In genomic region chr17:67667981-67668380, GRCm38 (mm10) we compare ENCODE assay signal across 9 mouse cellular contexts. TPM values are rescaled to one million over a fixed set of nuclear protein-coding genes. Genes with fewer than 3 reads are reported as not detected.
DNase-seq lines count a peak whose midpoint lies in the region; ATAC-seq and TF ChIP-seq lines count a peak whose summit lies in the region.
"Had no signal": no experiment of that assay in that cellular context is flagged by ENCODE, and none has a peak within 500 bp of the region (broad histone marks: within the 10 kb centered on the region; RNA-seq: fewer than 3 reads in every experiment).

No protein-coding gene starts in this region.

- H3K4me1 ChIP-seq in heart, adult 2 months (ENCODE audit: control insufficient read depth, insufficient read depth, low read length): no peaks in the 10 kb centered on the region
- H3K4me1 ChIP-seq in heart, embryonic 12.5 days (replicated peaks): peaks cover 4% of the 10 kb centered on the region; the same call in 1 of the 2 replicates
- no peaks in the 10 kb centered on the region for H3K4me1 ChIP-seq in forebrain, embryonic 15.5 days
- H3K4me1 ChIP-seq in midbrain, embryonic 11.5 days (ENCODE audit: control insufficient read depth, insufficient read depth, low read length): no peaks in the 10 kb centered on the region
- H3K4me1 ChIP-seq in testis, adult 2 months (ENCODE audit: control insufficient read depth, insufficient read depth, low read length): peaks cover 3% of the 10 kb centered on the region; the same call in 1 of the 2 replicates
- H3K4me1 ChIP-seq: midbrain, embryonic 12.5 days had no signal

- no peaks in the 10 kb centered on the region for H3K9me3 ChIP-seq in heart, embryonic 12.5 days (replicated peaks)
- no peaks in the 10 kb centered on the region for H3K9me3 ChIP-seq in forebrain, embryonic 15.5 days
- no peaks in the 10 kb centered on the region for H3K9me3 ChIP-seq in midbrain, embryonic 11.5 days (ENCODE audit: control insufficient read depth, low read length)
- H3K9me3 ChIP-seq: midbrain, embryonic 12.5 days had no signal

- WGBS in heart, adult 2 months: 11% methylated on average over 3 of the region's 3 CpGs
- 12% methylated on average over 3 of the region's 3 CpGs for WGBS in heart, embryonic 12.5 days
- WGBS in forebrain, embryonic 15.5 days: 13% methylated on average over 3 of the region's 3 CpGs
- 19% methylated on average over 3 of the region's 3 CpGs for WGBS in midbrain, embryonic 11.5 days

- no peaks in the 10 kb centered on the region for H3K36me3 ChIP-seq in heart, adult 2 months (ENCODE audit: control insufficient read depth, insufficient read depth, low read length)
- no peaks in the 10 kb centered on the region for H3K36me3 ChIP-seq in heart, embryonic 12.5 days
- H3K36me3 ChIP-seq in forebrain, embryonic 15.5 days: no peaks in the 10 kb centered on the region
- H3K36me3 ChIP-seq in midbrain, embryonic 11.5 days (ENCODE audit: control insufficient read depth, insufficient read depth, low read length): no peaks in the 10 kb centered on the region
- H3K36me3 ChIP-seq in testis, adult 2 months (ENCODE audit: control insufficient read depth, insufficient read depth, low read length): no peaks in the 10 kb centered on the region
- H3K36me3 ChIP-seq: midbrain, embryonic 12.5 days had no signal

- no peak for ATAC-seq in heart, embryonic 12.5 days (ENCODE audit: insufficient number of reproducible peaks, low FRiP score)
- peak; percentile 55 for ATAC-seq in forebrain, embryonic 15.5 days (replicated peaks)
- peak; percentile 40; the same call in 1 of the 2 replicates for ATAC-seq in midbrain, embryonic 11.5 days (ENCODE audit: low FRiP score)

- no peak overlapping the region for H3K4me3 ChIP-seq in heart, adult 2 months
- H3K4me3 ChIP-seq in heart, embryonic 12.5 days: no peak overlapping the region
- no peak overlapping the region for H3K4me3 ChIP-seq in forebrain, embryonic 15.5 days
- no peak overlapping the region for H3K4me3 ChIP-seq in left cerebral cortex, adult 2 months
- H3K4me3 ChIP-seq in midbrain, embryonic 11.5 days (ENCODE audit: low read depth, low read length): no peak overlapping the region
- H3K4me3 ChIP-seq in testis, adult 2 months (ENCODE audit: control insufficient read depth, low read depth, low read length): no peak overlapping the region
- H3K4me3 ChIP-seq: midbrain, embryonic 12.5 days had no signal

- TF ChIP-seq EP300 in heart, adult 2 months (IDR thresholded peaks at IDR 0.05; ENCODE audit: insufficient read depth, low read depth, low read length): peak; percentile 91

- H3K9ac ChIP-seq in heart, adult 2 months (ENCODE audit: low read depth, low read length): no peak overlapping the region
- H3K9ac ChIP-seq in heart, embryonic 12.5 days: no peak overlapping the region
- H3K9ac ChIP-seq in forebrain, embryonic 15.5 days (replicated peaks): no peak overlapping the region
- no peak overlapping the region for H3K9ac ChIP-seq in midbrain, embryonic 11.5 days (ENCODE audit: low read length)
- H3K9ac ChIP-seq: midbrain, embryonic 12.5 days had no signal

- TF ChIP-seq POLR2A in heart, adult 2 months (IDR thresholded peaks at IDR 0.05; ENCODE audit: insufficient read depth, low read depth, low read length): no peak
- TF ChIP-seq POLR2A in testis, adult 2 months (IDR thresholded peaks at IDR 0.05; ENCODE audit: control insufficient read depth, low read depth, low read length): no peak

- no peak overlapping the region for H3K27ac ChIP-seq in heart, adult 2 months
- H3K27ac ChIP-seq in heart, embryonic 12.5 days (ENCODE audit: poor library complexity, severe bottlenecking): no peak overlapping the region
- no peak overlapping the region for H3K27ac ChIP-seq in forebrain, embryonic 15.5 days (replicated peaks)
- H3K27ac ChIP-seq in left cerebral cortex, adult 2 months: no peak overlapping the region
- no peak overlapping the region for H3K27ac ChIP-seq in midbrain, embryonic 11.5 days (ENCODE audit: low read depth, low read length)
- H3K27ac ChIP-seq in testis, adult 2 months (ENCODE audit: control insufficient read depth, insufficient read depth, low read depth, low read length): no peak overlapping the region
- H3K27ac ChIP-seq: midbrain, embryonic 12.5 days had no signal

- peak; percentile 92 for TF ChIP-seq CTCF in heart, adult 2 months (IDR thresholded peaks at IDR 0.05)
- TF ChIP-seq CTCF in left cerebral cortex, adult 2 months (IDR thresholded peaks at IDR 0.05): peak; percentile 85
- peak; percentile 49; the same call in 1 of the 2 replicates for TF ChIP-seq CTCF in testis, adult 2 months (IDR thresholded peaks at IDR 0.05; ENCODE audit: control insufficient read depth, insufficient read depth, insufficient replicate concordance, low read depth, low read length)

- H3K4me2 ChIP-seq in heart, embryonic 12.5 days: no peak overlapping the region
- no peak overlapping the region for H3K4me2 ChIP-seq in forebrain, embryonic 15.5 days (replicated peaks)
- no peak overlapping the region for H3K4me2 ChIP-seq in midbrain, embryonic 11.5 days
- H3K4me2 ChIP-seq: midbrain, embryonic 12.5 days had no signal

- DNase-seq in heart, adult 2 months: peak; percentile 43 to 66
- peak; percentile 77 to 84 for DNase-seq in adrenal gland, postnatal 36 days
- DNase-seq in induced T-regulatory cell, adult 2 months (ENCODE audit: low read depth): peak; percentile 4
- DNase-seq in left cerebral cortex, adult 2 months (ENCODE audit: extremely low spot score in 1 of 2, low spot score in 2 of 2): peak; percentile 44 to 64
- peak; percentile 96 for DNase-seq in midbrain, embryonic 11.5 days (ENCODE audit: low spot score, missing footprints)

- no peaks in the 10 kb centered on the region for H3K27me3 ChIP-seq in heart, adult 2 months (ENCODE audit: control insufficient read depth, insufficient read depth, low read length)
- H3K27me3 ChIP-seq in heart, embryonic 12.5 days (replicated peaks): no peaks in the 10 kb centered on the region
- H3K27me3 ChIP-seq in forebrain, embryonic 15.5 days: no peaks in the 10 kb centered on the region
- H3K27me3 ChIP-seq in midbrain, embryonic 11.5 days (ENCODE audit: control insufficient read depth, insufficient read depth, low read length): no peaks in the 10 kb centered on the region
- no peaks in the 10 kb centered on the region for H3K27me3 ChIP-seq in testis, adult 2 months (ENCODE audit: control insufficient read depth, insufficient read depth, low read length)
- H3K27me3 ChIP-seq: midbrain, embryonic 12.5 days had no signal

- intact Hi-C loops in heart, adult 2 months (cut with DNase I): loop anchor here (2.0 to 10.0 kb wide), 3 partner anchors 193 to 1089 kb away; partner anchors contain the start of gene Ptprm
- intact Hi-C loops in left cerebral cortex, adult 2 months (cut with DNase I): loop anchor here (1.0 kb wide), 1 partner anchor 1090 kb away; no protein-coding TSS in a partner anchor

- no peaks in the 10 kb centered on the region for H3K79me2 ChIP-seq in heart, adult 2 months (replicated peaks; ENCODE audit: control insufficient read depth, insufficient read depth, low read length)

RNA-seq across cellular contexts. Expression of gene Lama1, which starts 29.1 kb away (rescaled TPM):
- under 1 TPM; 0.64 to 0.86 TPM for total RNA-seq in heart, adult 2 months (2021)
- polyA plus RNA-seq in heart, adult 2 months (2012; rRNA removed): 0.02 and 0.26 TPM in 2 replicates
- 1.3 and 2.0 TPM in 2 replicates for polyA plus RNA-seq in heart, embryonic 12.5 days (2016; fragmentation: Nextera tagmentation; extraction: Ambion mirVana)
- total RNA-seq in adrenal gland, postnatal 36 days (2021): 10 to 100 TPM; 10.1 to 15.7 TPM
- polyA plus RNA-seq in forebrain, embryonic 15.5 days (2015; fragmentation: Nextera tagmentation; extraction: Ambion mirVana): 3.5 and 5.0 TPM in 2 replicates
- 1 to 10 TPM; 4.3 to 5.2 TPM for total RNA-seq in left cerebral cortex, adult 2 months (2021)
- polyA plus RNA-seq in midbrain, embryonic 11.5 days (2014; fragmentation: Nextera tagmentation; extraction: Ambion mirVana): 21.3 and 23.7 TPM in 2 replicates
- 5.1 and 6.1 TPM in 2 replicates for polyA plus RNA-seq in testis, adult 2 months (2012; rRNA removed)

RNA-seq across cellular contexts. Expression of gene Lrrc30, which starts 35.5 kb away (rescaled TPM):
- total RNA-seq in heart, adult 2 months (2021): under 1 TPM; 0.37 to 0.41 TPM
- 0.25 and 0.73 TPM in 2 replicates for polyA plus RNA-seq in heart, adult 2 months (2012; rRNA removed)
- 0.13 TPM in 1 of 2 replicates, not detected in the other for polyA plus RNA-seq in heart, embryonic 12.5 days (2016; fragmentation: Nextera tagmentation; extraction: Ambion mirVana)
- under 1 TPM in 1 of 2 experiments, not detected in 1; 0.92 TPM for total RNA-seq in adrenal gland, postnatal 36 days (2021)
- not detected in 2 replicates for polyA plus RNA-seq in forebrain, embryonic 15.5 days (2015; fragmentation: Nextera tagmentation; extraction: Ambion mirVana)
- total RNA-seq in left cerebral cortex, adult 2 months (2021): not detected
- polyA plus RNA-seq in midbrain, embryonic 11.5 days (2014; fragmentation: Nextera tagmentation; extraction: Ambion mirVana): not detected in 2 replicates
- not detected in 2 replicates for polyA plus RNA-seq in testis, adult 2 months (2012; rRNA removed)
- polyA plus RNA-seq: midbrain, embryonic 12.5 days had no signal

Comparison
In these comparisons a context has a peak if more than half of its experiments do, and no peak if none do; other contexts are left out.
1. DNase-seq: peak in every context shown above with its lines; median percentile 96 in midbrain, embryonic 11.5 days; 80 in adrenal gland, postnatal 36 days; 54 in heart, adult 2 months; 54 in left cerebral cortex, adult 2 months; 4 in induced T-regulatory cell, adult 2 months.